Mouse (Mus musculus) C2C12 (cell line): ENCODE measurements around the gene Oas1e.

Experiments used
- CEBPB ChIP-seq: IDR thresholded peaks from one replicate; pipeline ENCODE4 v1.6.1; 2011; ENCODE audit warnings: low read depth, mild to moderate bottlenecking, control low read depth, moderate library complexity
- CTCF ChIP-seq: IDR thresholded peaks from one replicate; pipeline ENCODE4 v1.5.1; 2011; ENCODE audit not compliant: control insufficient read depth, insufficient read depth, insufficient read length
- FOSL1 ChIP-seq: IDR thresholded peaks from one replicate; pipeline ENCODE4 v1.8.0; 2011; ENCODE audit warnings: mild to moderate bottlenecking, low read length; ENCODE audit not compliant: poor library complexity, insufficient read depth, severe bottlenecking
- MAX ChIP-seq: IDR thresholded peaks from one replicate; pipeline ENCODE4 v1.6.1; 2011; ENCODE audit warnings: mild to moderate bottlenecking, control low read depth
- MYOG ChIP-seq: IDR thresholded peaks from one replicate; pipeline ENCODE4 v1.6.1; 2011; ENCODE audit not compliant: control insufficient read depth, insufficient read length; ENCODE audit errors: extremely low read depth
- USF1 ChIP-seq: IDR thresholded peaks from one replicate; pipeline ENCODE4 v1.6.1; 2011; ENCODE audit warnings: low read depth, mild to moderate bottlenecking, control low read depth, moderate library complexity

DNA sequence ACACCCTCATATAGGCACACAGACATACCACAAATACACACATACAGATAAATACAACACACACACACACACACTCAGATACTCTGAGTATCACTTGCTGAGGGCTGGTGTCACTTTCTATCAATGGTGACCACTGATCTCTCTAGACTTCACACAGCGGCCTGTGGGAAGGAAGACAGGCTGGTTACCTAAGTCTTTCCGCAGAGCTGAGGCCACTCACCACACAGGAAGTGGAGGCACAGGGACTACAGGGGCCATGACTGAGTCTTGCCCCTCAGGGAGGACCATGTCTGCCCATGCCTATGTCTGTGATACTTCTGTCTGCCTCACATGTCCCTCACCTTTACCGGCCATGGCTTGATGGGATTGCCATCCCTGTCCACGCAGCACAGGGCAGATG, 41.1 kb downstream of the Oas1e start:
- TF ChIP-seq CTCF (no peak), MAX (no peak), USF1 (no peak), CEBPB (no peak), MYOG (no peak), FOSL1 (no peak)
